Mouse (Mus musculus) heart, adult 2 months (tissue): Measurements from ENCODE around the gene Il5ra. TPM values are rescaled to one million over a fixed set of nuclear protein-coding genes. Genes with fewer than 3 reads are reported as not detected.
A peak's percentile ranks its signal among the peaks of the same experiment; 100 is the strongest.

ENCODE experiments used
- DNase-seq, 2 experiments: peaks; one replicate each; pipeline ENCODE4 v3.0.0; 2021
- H3K27ac ChIP-seq: fragments of 200-600 bp; 2 replicates; pipeline ENCODE4 v1.8.1; 2022
- H3K27me3 ChIP-seq: fragments of 200-500 bp; 2 replicates; pipeline ENCODE4 v1.6.1; 2012; ENCODE audit warnings: mild to moderate bottlenecking, low read length, inconsistent platforms, mixed read lengths; ENCODE audit not compliant: control insufficient read depth, insufficient read depth
- H3K36me3 ChIP-seq: fragments of 200-500 bp; 2 replicates; pipeline ENCODE4 v1.6.1; 2012; ENCODE audit warnings: low read length, inconsistent platforms; ENCODE audit not compliant: control insufficient read depth, insufficient read depth
- H3K4me1 ChIP-seq: fragments of 200-500 bp; 2 replicates; pipeline ENCODE4 v1.6.1; 2011; ENCODE audit warnings: low read length; ENCODE audit not compliant: control insufficient read depth, insufficient read depth
- H3K4me3 ChIP-seq: fragments of 200-600 bp; 2 replicates; pipeline ENCODE4 v1.8.1; 2022
- H3K79me2 ChIP-seq: fragments of 200-500 bp; replicated peaks from 2 replicates; pipeline ENCODE4 v1.6.1; 2012; ENCODE audit warnings: mild to moderate bottlenecking, inconsistent platforms, low read length, moderate library complexity, mixed read lengths; ENCODE audit not compliant: control insufficient read depth, insufficient read depth
- H3K9ac ChIP-seq: fragments of 200-500 bp; 2 replicates; pipeline ENCODE4 v1.6.1; 2012; ENCODE audit warnings: low read depth, mild to moderate bottlenecking, control low read depth, inconsistent platforms, low read length, mixed read lengths
- CTCF ChIP-seq: fragments of 200-600 bp; IDR thresholded peaks from 2 replicates; pipeline ENCODE4 v1.8.1; 2022; ENCODE audit warnings: antibody characterized with exemption, mild to moderate bottlenecking, moderate library complexity
- POLR2A ChIP-seq: fragments of 200-500 bp; IDR thresholded peaks from 2 replicates; pipeline ENCODE4 v1.6.1; 2011; ENCODE audit warnings: mild to moderate bottlenecking, low read depth, low read length, control low read depth; ENCODE audit not compliant: insufficient read depth
- WGBS: fragments of 180-500 bp; shearing (Covaris S2); methylation state at CpG from one replicate; pipeline ENCODE4 v1.1.7; 2018; 5-methylcytosine and 5-hydroxymethylcytosine counted together
- intact Hi-C: fragments of 180-260 bp; cut with DNase I; formaldehyde crosslinking; loops from one replicate; pipeline ENCODE4 v1.15.1; 2025
- polyA plus RNA-seq: library from polyadenylated mRNA; depleted of rRNA; stranded (reverse); fragments of >200 nt; gene quantifications from 2 replicates; pipeline ENCODE4 v1.2.3, GENCODE M21; 2012; rRNA removed
- total RNA-seq, 2 experiments: library from RNA; stranded (reverse); gene quantifications; 2 replicates each; pipeline ENCODE4 v1.2.3; 2021

The Il5ra gene
- total and polyA plus RNA-seq, 3 experiments, result 0.06 to 0.30 TPM; not detected in 1

DNA sequence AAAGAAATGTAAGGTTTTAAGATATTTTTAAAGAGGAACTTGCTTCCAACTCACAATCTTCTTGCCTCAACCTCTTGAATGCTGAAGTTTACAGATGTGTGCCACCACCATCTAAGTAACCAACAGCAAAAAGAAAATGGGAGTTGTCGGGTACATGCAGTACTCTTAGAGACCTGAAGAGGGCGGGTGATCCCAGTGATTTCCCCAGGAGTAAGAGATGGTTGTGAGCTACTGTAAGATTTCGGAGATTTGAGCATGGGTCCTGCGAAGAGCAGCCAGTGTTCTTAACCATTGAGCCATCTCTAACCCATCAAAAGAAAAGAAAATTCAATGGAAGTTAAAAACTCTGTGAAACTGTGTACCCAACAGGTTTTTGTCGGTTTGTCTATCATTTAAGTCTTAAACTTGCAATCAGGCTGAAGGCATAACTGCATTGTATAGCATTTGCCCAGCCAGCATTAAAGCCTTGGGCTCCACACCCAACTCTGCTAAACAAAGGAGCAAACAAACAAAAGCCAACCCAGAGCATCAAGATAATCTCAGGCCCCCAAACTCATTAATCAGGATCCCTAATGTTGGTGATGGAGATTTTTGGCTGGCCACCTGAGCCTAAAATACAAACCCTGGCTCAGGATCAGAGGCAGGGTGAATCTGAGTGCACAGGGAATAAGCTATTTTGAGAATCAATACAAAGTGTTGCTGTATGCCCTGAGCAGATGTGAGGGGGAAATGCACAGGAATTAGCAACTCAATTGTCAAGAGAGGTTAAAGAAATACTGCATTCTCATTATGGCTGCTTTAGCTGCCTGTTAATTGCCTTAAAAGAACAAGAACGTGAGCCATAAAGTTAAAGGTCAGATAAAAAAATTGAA lies 84.8 kb downstream of the Il5ra start:
- H3K36me3 ChIP-seq, result no peaks in the 10 kb centered on the region
- no peak overlapping the region for H3K27ac ChIP-seq
- H3K4me3 ChIP-seq, result no peak overlapping the region
- intact Hi-C loops, result loop anchor here (2.0 kb wide), 1 partner anchor 137 kb away; the partner anchor contains the start of gene Crbn
- WGBS, result 32% methylated on average over 6 of the region's 6 CpGs
- no peaks in the 10 kb centered on the region for H3K79me2 ChIP-seq
- no peaks in the 10 kb centered on the region for H3K4me1 ChIP-seq
- DNase-seq, result peak; percentile 12 to 33
- no peaks in the 10 kb centered on the region for H3K27me3 ChIP-seq
- H3K9ac ChIP-seq, result no peak overlapping the region
- TF ChIP-seq CTCF (peak; percentile 76), POLR2A (no peak)

Other genes with a start within 250 kb of the Il5ra start
- 10 to 100 TPM; 30.5 to 33.2 TPM for gene Trnt1, start 20.1 kb upstream of the Il5ra start, total RNA-seq
- 6.0 and 13.0 TPM in 2 replicates for gene Trnt1, start 20.1 kb upstream of the Il5ra start, polyA plus RNA-seq
- gene Crbn, start 51.0 kb upstream of the Il5ra start, total RNA-seq, result 10 to 100 TPM; 46.1 to 57.1 TPM
- gene Crbn, start 51.0 kb upstream of the Il5ra start, polyA plus RNA-seq, result 13.5 and 18.6 TPM in 2 replicates